Mouse (Mus musculus) brain, embryonic 18.5 days (tissue): Measurements from ENCODE around the gene Ang5.
A peak's percentile ranks its signal among the peaks of the same experiment; 100 is the strongest.
"Not testable (repeated sequence)": the region's sequence is repeated elsewhere in the genome, so short reads cannot be mapped to it uniquely, and the experiment has no call there.

Experiments
- DNase-seq: peaks from one replicate; pipeline ENCODE4 v3.0.0-alpha.2; 2012; ENCODE audit warnings: low read depth, low spot score

Gene Ang5

DNA sequence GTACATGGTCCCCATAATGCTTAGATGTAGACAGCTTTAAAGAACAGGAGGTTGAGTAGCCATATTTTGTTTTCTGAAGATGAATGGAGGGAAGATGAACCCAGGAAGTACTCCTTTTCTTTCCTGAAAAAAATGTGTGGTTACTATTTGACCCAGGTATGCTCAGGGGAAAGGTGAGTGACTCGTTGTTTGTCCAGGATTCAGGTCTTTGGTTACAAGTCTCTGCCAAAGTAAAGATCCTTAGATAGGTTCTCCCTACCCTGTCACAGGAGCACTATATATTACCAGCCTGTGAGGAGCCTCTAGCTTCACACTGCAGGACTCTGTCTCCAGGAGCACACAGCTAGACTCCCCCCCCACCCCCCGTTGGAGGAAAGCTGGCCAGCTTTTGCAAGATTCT lies at the start of gene Ang5:
TSS of gene Ang5 (plus strand) at position 301 of the 400 bp plus-strand sequence.
- not testable (repeated sequence) for DNase-seq

DNA sequence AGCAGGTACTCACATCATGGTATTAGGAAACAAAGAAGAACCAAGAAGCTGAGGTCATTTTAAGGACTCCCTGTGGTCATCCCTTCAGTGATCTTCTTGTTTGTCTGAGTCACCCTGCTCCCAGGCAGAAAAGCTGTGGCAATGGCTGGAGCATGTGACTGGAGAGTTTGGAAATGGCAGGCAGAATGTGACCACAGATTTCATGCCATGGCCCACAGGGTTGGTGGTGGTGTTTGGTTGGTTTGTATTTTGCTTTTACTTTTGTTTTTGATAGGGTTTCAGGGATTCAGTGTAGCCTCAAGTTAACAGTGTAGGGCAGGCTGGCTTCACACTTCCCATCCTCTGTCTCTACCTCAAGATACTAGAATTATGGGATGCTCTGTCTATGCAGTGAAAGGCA lies 38.7 kb upstream of the Ang5 start:
- not testable (repeated sequence) for DNase-seq

DNA sequence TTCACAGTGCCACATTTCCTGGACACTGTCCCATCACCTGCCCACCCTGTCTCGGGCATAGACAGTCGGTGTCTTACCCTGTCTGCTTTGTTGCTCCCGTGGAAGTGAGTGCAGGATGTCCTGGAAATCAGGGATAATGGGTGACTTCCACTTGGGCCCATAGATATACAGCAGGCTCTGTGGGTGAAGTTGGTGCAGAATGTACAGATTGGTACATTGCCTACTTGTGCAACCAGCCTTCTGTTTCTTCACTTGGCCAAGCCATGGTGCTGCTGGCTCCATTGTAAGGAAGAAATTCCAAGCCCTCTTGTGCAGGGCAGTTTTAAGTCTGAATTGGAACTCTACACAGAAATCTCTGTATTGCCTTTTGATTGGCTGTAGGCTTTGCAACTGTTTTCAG lies 33.4 kb upstream of the Ang5 start, which contains the start of gene Ear10:
TSS of gene Ear10 (minus strand) at position 101 of the 400 bp plus-strand sequence.
- DNase-seq: not testable (repeated sequence)

DNA sequence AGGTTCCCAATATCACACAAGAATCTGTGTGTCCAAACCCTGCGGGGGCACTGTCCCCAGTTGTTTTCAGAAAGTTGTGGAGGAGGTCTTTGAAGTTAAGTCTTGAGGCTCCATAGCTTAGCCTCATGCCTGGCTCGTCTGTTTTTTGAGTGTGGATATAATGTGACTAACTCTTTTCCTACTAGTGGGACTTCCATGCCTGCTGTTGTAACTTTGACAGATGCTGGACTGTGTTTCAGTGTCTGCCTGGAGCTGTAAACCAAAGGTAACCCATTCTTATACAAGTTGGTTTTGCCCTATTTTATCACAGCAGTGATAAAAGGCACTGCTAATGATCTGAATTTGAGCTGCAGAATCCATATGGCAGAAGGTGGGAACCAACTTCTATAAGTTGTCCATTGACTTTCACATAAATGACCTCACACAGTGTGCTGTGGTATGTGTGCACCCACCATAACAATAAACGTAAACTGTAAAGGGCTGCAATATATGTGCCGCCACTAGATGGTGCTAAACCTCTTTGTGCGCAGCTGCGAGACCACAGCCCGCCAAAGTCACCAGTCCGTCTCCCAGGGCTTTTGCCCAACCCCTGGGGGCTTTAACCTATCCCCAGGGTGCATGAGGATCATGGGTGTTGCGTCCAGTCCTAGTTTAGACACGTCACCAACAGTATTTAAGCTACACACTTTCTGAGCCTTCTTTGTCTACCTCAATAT lies 32.0 kb upstream of the Ang5 start, which contains the start of gene Gm8113:
TSS of gene Gm8113 (plus strand) at position 703 of the 716 bp plus-strand sequence.
- DNase-seq: peak; percentile 28

DNA sequence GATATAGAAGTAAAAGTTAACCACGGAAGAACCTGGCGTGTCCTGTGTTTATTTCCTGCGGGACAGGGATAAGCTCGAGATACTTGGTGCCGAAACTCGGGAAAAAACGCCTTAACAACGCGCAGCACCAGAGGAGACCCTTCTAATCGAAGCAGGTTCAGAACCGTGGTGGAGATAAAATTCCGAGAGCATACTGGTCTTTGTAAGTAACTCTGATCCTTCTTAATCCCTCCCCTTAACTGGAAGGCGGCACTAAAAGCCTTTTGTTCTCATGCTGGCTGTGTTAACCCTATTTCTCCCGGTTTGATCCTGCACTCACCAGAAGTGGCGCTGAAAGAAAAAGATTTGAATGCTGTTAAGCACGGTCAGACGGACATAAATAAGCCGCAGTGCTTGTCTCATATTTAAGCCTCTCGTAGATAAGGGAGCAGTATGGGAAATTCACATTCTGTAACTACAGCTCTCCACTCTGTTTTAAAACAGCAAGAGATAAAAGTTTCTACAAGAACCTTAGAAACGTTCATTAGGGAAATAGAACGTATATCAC lies 31.4 kb upstream of the Ang5 start:
- DNase-seq: peak; percentile 3

DNA sequence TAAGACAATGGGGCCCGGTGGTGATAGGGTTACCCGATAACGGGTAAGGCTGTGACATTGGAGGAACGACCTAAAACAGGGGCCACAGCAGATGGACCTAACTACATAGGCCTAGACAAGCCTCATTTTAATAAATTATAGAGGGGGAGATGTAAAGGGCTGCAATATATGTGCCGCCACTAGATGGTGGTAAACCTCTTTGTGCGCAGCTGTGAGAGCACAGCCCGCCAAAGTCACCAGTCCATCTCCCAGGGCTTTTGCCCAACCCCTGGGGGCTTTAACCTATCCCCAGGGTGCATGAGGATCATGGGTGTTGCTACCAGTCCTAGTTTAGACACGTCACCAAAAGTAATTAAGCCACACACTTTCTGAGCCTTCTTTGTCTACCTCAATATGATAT lies 23.9 kb upstream of the Ang5 start:
- DNase-seq: not testable (repeated sequence)

DNA sequence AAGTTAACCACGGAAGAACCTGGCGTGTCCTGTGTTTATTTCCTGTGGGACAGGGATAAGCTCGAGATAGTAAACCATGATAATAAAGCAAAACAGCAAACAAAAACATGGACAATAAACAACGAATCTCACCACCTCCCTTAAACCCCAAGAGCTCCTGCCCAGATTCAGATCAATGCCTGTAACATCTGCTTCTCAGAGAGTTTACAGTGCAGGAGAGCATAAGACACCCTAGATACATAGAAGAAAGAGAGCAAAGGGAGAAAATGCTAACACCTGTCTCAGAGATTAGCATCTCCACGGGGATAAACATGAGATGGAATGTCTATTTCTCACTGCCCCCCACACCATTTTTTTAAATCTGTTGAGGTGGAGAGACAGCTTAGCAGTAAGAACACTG lies 23.5 kb upstream of the Ang5 start:
- not testable (repeated sequence) for DNase-seq

DNA sequence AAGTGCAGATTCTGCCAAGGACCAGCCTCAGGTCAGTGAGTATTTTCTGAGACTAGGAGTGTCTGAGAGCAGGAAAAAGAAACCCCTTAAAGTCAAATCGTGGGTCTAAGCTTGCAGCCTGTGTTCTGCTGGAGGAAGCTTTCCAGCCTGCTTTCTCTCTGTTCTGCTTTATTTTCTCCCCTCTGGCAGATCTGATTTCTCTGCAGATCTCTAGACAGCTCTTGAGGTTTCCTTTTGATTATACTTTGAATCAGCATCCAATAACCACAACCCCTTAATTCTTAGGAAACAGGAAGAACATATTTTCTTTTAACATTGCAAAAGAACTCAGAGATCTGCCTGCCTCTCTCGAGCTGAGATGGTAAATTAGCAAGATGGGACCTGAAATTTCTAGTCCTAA lies 3.5 kb upstream of the Ang5 start:
- DNase-seq: not testable (repeated sequence)

DNA sequence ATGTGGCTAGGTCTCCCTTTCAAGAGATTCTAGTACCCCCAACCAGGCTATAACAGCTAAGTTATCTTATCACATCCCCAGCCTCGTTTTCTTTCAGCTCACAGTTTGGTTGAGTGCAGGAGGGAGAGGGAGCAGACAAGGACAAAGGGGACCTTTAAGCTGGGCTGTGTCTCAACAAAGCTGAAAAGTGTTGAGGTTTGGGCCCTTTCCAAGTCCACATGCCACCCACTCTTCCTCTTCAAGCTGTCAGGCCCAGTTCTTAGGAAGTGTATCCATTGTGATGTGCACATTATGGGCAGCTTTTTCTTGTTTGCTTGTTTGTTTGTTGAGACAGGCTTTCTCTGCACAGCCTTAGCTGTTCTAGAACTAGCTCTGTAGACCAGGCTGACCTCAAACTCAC lies 1.8 kb upstream of the Ang5 start:
- not testable (repeated sequence) for DNase-seq

DNA sequence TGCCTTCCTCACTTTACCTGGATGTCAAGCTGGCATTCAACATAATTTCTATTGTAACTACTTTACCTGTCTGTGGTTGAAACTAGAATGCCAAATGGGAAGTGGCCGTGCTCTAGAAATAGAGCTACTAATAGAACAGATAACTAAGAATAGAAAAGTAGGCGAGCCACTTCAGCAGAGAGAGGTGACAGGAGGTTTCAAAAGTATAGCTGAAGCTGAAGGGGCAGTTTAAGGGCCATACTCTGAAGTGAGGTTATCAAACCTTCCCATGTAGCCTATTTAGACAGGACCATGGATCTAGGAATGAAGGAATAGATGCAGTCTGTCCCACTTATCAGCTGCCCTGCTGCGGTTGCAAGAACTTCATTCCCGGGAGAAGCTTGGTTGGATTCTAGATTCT lies 26.6 kb downstream of the Ang5 start:
- DNase-seq: no peak

DNA sequence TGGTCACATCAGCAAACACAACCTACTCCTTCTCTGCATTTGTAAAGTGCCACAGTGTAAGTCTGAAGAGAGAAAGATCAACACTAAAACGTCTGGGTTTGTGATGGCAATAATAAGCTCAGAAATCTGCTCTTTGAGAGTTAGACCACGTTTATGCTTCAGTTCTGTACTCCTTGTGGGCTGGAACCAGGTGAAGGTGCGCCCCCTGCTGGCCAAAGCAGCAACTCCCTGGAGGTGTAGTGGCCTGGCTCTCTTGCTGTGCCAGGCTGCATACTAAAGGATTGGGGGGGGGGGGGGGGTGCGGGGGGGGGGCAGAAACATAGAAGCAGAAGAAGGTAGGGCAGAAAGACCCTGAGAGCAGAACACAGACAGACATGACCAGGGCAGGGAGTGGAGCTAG lies 27.0 kb downstream of the Ang5 start:
- DNase-seq: no peak

DNA sequence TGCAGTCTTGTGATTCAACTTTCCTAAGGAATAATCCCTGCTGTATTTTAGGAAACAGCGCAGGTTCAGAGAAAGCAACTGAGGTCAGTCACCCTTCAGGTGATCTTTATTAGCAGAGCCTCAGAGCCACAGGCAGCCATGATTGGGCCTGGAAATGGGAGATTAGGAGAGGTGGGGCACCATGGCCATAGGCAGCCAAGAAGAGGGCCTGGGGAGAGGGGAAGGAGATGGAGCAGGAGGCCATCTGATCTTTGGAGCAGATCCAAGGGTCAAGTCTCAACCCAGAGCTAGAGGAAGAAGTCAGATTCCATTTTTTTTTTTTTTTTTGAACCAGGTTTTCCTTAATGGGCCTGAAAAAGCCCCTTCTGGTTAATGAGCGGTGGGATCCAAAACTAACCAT lies 29.3 kb downstream of the Ang5 start:
- DNase-seq: no peak

DNA sequence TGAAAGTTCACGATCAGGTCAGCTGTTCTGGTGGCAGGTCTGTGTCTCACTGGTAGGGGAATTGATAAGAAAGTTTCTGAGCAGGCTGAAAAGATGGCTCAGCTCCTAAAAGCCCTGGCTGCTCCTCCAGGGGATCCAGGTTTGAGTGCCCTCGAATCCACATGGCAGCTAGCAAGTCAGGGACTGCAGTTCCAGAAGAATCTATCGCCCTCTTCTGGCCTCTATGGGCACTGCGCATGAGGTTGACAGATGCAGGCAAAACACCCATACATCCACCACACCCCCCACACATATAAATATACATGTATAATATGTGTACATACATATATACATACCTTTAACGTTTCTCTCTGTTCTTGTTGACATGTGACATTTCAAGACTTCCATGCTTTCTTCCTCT lies 30.5 kb downstream of the Ang5 start:
- not testable (repeated sequence) for DNase-seq

DNA sequence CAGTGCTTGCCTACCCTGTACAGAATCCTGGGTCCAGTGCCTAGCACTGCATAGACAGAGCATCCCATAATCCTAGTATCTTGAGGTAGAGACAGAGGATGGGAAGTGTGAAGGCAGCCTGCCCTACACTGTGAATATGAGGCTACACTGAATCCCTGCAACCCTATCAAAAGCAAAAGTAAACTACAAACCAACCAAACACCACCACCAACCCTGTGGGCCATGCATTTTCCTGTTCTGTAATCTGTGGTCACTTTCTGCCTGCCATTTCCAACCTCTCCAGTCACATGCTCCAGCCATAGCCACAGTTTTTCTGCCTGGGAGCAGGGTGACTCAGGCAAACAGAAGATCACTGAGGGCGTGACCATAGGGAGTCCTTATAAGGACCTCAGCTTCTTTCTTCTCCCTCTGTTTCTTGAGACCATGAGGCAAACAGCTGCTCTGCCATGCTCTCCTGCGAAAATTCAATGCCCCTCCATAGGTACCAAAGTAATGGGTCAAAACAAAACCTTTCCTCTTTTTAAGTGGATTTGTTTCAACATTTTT lies 41.7 kb downstream of the Ang5 start:
- DNase-seq: not testable (repeated sequence)

DNA sequence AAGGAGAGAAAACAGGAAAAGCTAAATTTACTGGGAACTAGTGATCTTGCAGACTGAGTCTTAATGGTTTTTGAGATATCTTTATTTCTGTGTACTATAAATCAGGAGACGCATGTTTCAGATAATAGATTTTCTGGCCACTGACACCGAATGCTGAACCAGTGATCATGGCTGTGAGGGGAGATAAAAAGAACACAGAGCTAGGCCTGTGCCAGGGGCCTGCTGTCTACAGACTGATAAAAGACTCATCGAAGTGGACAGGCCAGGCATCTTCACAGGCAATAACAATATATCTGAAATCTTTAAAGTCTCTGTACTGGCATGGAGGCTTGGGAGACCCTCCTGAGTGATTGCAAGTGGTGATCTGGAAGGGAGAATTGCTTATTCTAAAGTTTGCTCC lies 44.7 kb downstream of the Ang5 start:
- no peak for DNase-seq

DNA sequence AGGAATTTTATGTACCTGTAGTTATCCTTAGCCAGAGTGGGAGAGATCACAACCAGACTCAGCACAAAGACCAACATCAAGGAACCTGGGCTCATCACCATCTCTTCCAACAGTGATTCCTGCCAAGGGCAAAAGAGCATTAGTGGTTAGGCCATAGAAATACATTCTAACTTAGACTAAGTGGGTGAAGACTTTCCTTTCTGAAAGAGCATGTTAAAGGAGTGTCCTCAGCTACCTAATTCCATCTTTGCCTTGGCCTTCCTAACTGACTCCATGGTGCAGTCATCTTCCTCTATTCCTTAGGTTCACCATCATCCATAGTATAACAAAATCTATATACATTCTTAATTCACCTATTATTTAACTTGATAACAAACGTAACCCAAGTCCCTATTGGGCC lies 45.3 kb downstream of the Ang5 start, which contains the start of gene Ang6:
TSS of gene Ang6 (minus strand) at position 101 of the 400 bp plus-strand sequence.
- no peak for DNase-seq

DNA sequence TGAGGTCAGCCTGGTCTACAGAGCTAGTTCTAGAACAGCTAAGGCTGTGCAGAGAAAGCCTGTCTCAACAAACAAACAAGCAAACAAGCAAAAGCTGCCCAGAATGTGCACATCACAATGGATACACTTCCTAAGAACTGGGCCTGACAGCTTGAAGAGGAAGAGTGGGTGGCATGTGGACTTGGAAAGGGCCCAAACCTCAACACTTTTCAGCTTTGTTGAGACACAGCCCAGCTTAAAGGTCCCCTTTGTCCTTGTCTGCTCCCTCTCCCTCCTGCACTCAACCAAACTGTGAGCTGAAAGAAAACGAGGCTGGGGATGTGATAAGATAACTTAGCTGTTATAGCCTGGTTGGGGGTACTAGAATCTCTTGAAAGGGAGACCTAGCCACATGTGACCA lies 51.2 kb downstream of the Ang5 start:
- not testable (repeated sequence) for DNase-seq

DNA sequence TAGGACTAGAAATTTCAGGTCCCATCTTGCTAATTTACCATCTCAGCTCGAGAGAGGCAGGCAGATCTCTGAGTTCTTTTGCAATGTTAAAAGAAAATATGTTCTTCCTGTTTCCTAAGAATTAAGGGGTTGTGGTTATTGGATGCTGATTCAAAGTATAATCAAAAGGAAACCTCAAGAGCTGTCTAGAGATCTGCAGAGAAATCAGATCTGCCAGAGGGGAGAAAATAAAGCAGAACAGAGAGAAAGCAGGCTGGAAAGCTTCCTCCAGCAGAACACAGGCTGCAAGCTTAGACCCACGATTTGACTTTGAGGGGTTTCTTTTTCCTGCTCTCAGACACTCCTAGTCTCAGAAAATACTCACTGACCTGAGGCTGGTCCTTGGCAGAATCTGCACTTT lies 52.8 kb downstream of the Ang5 start:
- not testable (repeated sequence) for DNase-seq
